Mouse (Mus musculus) left cerebral cortex, adult 18-20 months (tissue): ENCODE measurements around the gene Gm11634. TPM values are rescaled to one million over a fixed set of nuclear protein-coding genes. Genes with fewer than 3 reads are reported as not detected.
A peak's percentile ranks its signal among the peaks of the same experiment; 100 is the strongest.

Experiments
- DNase-seq, 2 experiments: peaks; one replicate each; pipeline ENCODE4 v3.0.0; 2021 to 2022; ENCODE audit warnings: low spot score in 2 of 2, mixed read lengths in 1 of 2
- total RNA-seq, 2 experiments: library from RNA; stranded (reverse); gene quantifications; 2 replicates each; pipeline ENCODE4 v1.2.3; 2021

The Gm11634 gene
- total RNA-seq, 2 experiments from 2014 or later = not detected

- no peak for DNase-seq
Observed at GRCm38 (mm10) chr11:101568421-101568820, 30.6 kb downstream of the Gm11634 start.

- peak in 1 of 2 experiments; percentile 32 for DNase-seq
Observed at GRCm38 (mm10) chr11:101562391-101562790, 36.7 kb downstream of the Gm11634 start.

- no peak for DNase-seq
Observed at GRCm38 (mm10) chr11:101556954-101557353, 42.1 kb downstream of the Gm11634 start.

GRCm38 (mm10) chr11:101556541-101556940 lies 42.5 kb downstream of the Gm11634 start:
- no peak for DNase-seq

- DNase-seq = no peak
Observed at GRCm38 (mm10) chr11:101553354-101553930, 45.6 kb downstream of the Gm11634 start.

GRCm38 (mm10) chr11:101552476-101553300 lies 46.4 kb downstream of the Gm11634 start:
- peak; percentile 94 to 98 for DNase-seq

- peak; percentile 81 to 89 for DNase-seq
Observed at GRCm38 (mm10) chr11:101551751-101552475, 47.1 kb downstream of the Gm11634 start, which contains the start of the genes Brca1 and Nbr1. TSS of gene Brca1 (minus strand) at chr11:101551955. TSS of gene Nbr1 (plus strand) at chr11:101552149.

GRCm38 (mm10) chr11:101548526-101548925 lies 50.5 kb downstream of the Gm11634 start:
- DNase-seq = no peak

GRCm38 (mm10) chr11:101544132-101544531 lies 54.9 kb downstream of the Gm11634 start:
- no peak for DNase-seq

Other genes starting within 250 kb of the Gm11634 start
- gene G6pc, start 231.7 kb downstream of the Gm11634 start, total RNA-seq = not detected
- gene Aarsd1, start 181.6 kb downstream of the Gm11634 start, total RNA-seq = 10 to 100 TPM; 47.6 to 48.8 TPM
- 1 to 10 TPM; 8.2 to 8.6 TPM for gene Gm27029, start 174.5 kb downstream of the Gm11634 start, total RNA-seq
- gene Rundc1, start 174.2 kb downstream of the Gm11634 start, total RNA-seq = 10 to 100 TPM; 40.9 to 46.9 TPM
- 1 to 10 TPM; 4.1 to 4.5 TPM for gene Ptges3l, start 173.9 kb downstream of the Gm11634 start, total RNA-seq
- gene Rpl27, start 157.0 kb downstream of the Gm11634 start, total RNA-seq = 10 to 100 TPM; 51.0 to 52.1 TPM
- gene Ifi35, start 150.8 kb downstream of the Gm11634 start, total RNA-seq = 1 to 10 TPM; 2.6 to 3.2 TPM
- gene Rnd2, start 134.3 kb downstream of the Gm11634 start, total RNA-seq = 100 to 1,000 TPM; 158 to 161 TPM
- gene Vat1, start 133.0 kb downstream of the Gm11634 start, total RNA-seq = 10 to 100 TPM; 37.9 to 44.5 TPM
- 1 to 10 TPM in 1 of 2 experiments, under 1 TPM in 1; 0.74 to 1.2 TPM for gene Brca1, start 47.3 kb downstream of the Gm11634 start, total RNA-seq
- 100 to 1,000 TPM; 135 to 198 TPM for gene Nbr1, start 47.1 kb downstream of the Gm11634 start, total RNA-seq
- 1 to 10 TPM; 1.6 to 2.0 TPM for gene Tmem106a, start 17.0 kb downstream of the Gm11634 start, total RNA-seq
- gene Rdm1, start 27.9 kb upstream of the Gm11634 start, total RNA-seq = 10 to 100 TPM in 1 of 2 experiments, 1 to 10 TPM in 1; 9.0 to 11.0 TPM
- gene Arl4d, start 66.3 kb upstream of the Gm11634 start, total RNA-seq = 10 to 100 TPM; 34.7 to 37.2 TPM
- gene Dhx8, start 133.7 kb upstream of the Gm11634 start, total RNA-seq = 10 to 100 TPM; 35.5 to 37.2 TPM
- gene Etv4, start 186.1 kb upstream of the Gm11634 start, total RNA-seq = 10 to 100 TPM; 11.5 to 15.1 TPM